Mouse (Mus musculus) stomach, postnatal 0 days (tissue): ENCODE measurements at regions not wholly inside any gene's neighbourhood (a gene's known extent, or its start where the extent isn't known, plus 50 kb on each side); places are given as distances from the start of the nearest gene placed in this dataset.

Experiments used
- ATAC-seq: fragments of 200-750 bp; cut with Nextera tagmentation; 2 replicates; pipeline ENCODE4 v1.8.0; 2017; ENCODE audit not compliant: low FRiP score, low TSS enrichment
- DNase-seq: peaks from one replicate; pipeline ENCODE4 v3.0.0-alpha.2; 2016; ENCODE audit warnings: low spot score
- H3K27ac ChIP-seq: fragments of 300-500 bp; sonication (generic); replicated peaks from 2 replicates; pipeline ENCODE4 v1.5.1; 2014; ENCODE audit warnings: mild to moderate bottlenecking, control low read depth
- H3K27me3 ChIP-seq: fragments of 300-500 bp; sonication (generic); 2 replicates; pipeline ENCODE4 v1.6.1; 2014; ENCODE audit warnings: low read length; ENCODE audit not compliant: control insufficient read depth, insufficient read depth
- H3K36me3 ChIP-seq: fragments of 300-500 bp; sonication (generic); 2 replicates; pipeline ENCODE4 v1.6.1; 2014; ENCODE audit warnings: low read length, mixed read lengths; ENCODE audit not compliant: control insufficient read depth, insufficient read depth
- H3K4me1 ChIP-seq: fragments of 300-500 bp; sonication (generic); replicated peaks from 2 replicates; pipeline ENCODE4 v1.6.1; 2014; ENCODE audit warnings: antibody characterized with exemption; ENCODE audit not compliant: control insufficient read depth, insufficient read depth
- H3K4me2 ChIP-seq: fragments of 300-500 bp; sonication (generic); replicated peaks from 2 replicates; pipeline ENCODE4 v1.6.1; 2014; ENCODE audit warnings: low read depth, mild to moderate bottlenecking, control low read depth, moderate library complexity
- H3K4me3 ChIP-seq: fragments of 300-500 bp; sonication (generic); 2 replicates; pipeline ENCODE4 v1.5.1; 2014; ENCODE audit warnings: low read depth, low read length, control low read depth
- H3K9ac ChIP-seq: fragments of 300-500 bp; sonication (generic); 2 replicates; pipeline ENCODE4 v1.6.1; 2014; ENCODE audit warnings: mild to moderate bottlenecking, low read length, control low read depth, mixed read lengths
- H3K9me3 ChIP-seq: fragments of 300-500 bp; sonication (generic); 2 replicates; pipeline ENCODE4 v1.6.1; 2016; ENCODE audit warnings: low read length; ENCODE audit not compliant: control insufficient read depth
- CTCF ChIP-seq: IDR thresholded peaks from 2 replicates; pipeline ENCODE4 v1.5.1; 2016; ENCODE audit warnings: antibody characterized with exemption, low read depth, mild to moderate bottlenecking, moderate library complexity
- EP300 ChIP-seq: optimal IDR thresholded peaks from 2 replicates; pipeline ENCODE3; 2016; ENCODE audit warnings: antibody characterized with exemption
- WGBS: fragments of 180-500 bp; shearing (Covaris S2); extraction: QIAGEN DNeasy Blood & Tissue Kit; methylation state at CpG from one replicate; pipeline ENCODE4 v1.1.7; 2014; 5-methylcytosine and 5-hydroxymethylcytosine counted together

- Histone ChIP-seq H3K4me2 (no peak overlapping the region), H3K9ac (no peak overlapping the region), H3K4me3 (no peak overlapping the region), H3K27ac (no peak overlapping the region), H3K27me3 (no peaks in the 10 kb centered on the region), H3K36me3 (no peaks in the 10 kb centered on the region), H3K4me1 (no peaks in the 10 kb centered on the region), H3K9me3 (no peaks in the 10 kb centered on the region)
- DNase-seq (no peak), ATAC-seq (no peak)
- WGBS = 91% methylated on average over 1 of the region's 1 CpGs
- TF ChIP-seq CTCF (no peak), EP300 (no peak)
Measured at GRCm38 (mm10) chr15:70489548-70489947, 3344.8 kb upstream of the Gm6569 start.

- Histone ChIP-seq H3K27ac (no peak overlapping the region), H3K4me1 (no peaks in the 10 kb centered on the region), H3K4me2 (no peak overlapping the region), H3K9ac (no peak overlapping the region), H3K4me3 (no peak overlapping the region), H3K36me3 (no peaks in the 10 kb centered on the region), H3K9me3 (no peaks in the 10 kb centered on the region), H3K27me3 (no peaks in the 10 kb centered on the region)
- 58% methylated on average over 2 of the region's 2 CpGs for WGBS
- DNase-seq (no peak), ATAC-seq (no peak)
- TF ChIP-seq EP300 (no peak), CTCF (no peak)
Measured at GRCm38 (mm10) chr15:70507046-70507818, 3327.1 kb upstream of the Gm6569 start.

- no peak overlapping the region for H3K4me3 ChIP-seq
- no peaks in the 10 kb centered on the region for H3K4me1 ChIP-seq
- 76% methylated on average over 4 of the region's 4 CpGs for WGBS
- no peak for DNase-seq
- H3K36me3 ChIP-seq = no peaks in the 10 kb centered on the region
- no peak for ATAC-seq
- H3K9ac ChIP-seq = no peak overlapping the region
- no peak overlapping the region for H3K27ac ChIP-seq
- no peaks in the 10 kb centered on the region for H3K9me3 ChIP-seq
- H3K4me2 ChIP-seq = no peak overlapping the region
- TF ChIP-seq EP300 (no peak), CTCF (no peak)
- H3K27me3 ChIP-seq = no peaks in the 10 kb centered on the region
Measured at GRCm38 (mm10) chr15:70520551-70520950, 3313.8 kb upstream of the Gm6569 start.

- H3K4me1 ChIP-seq = no peaks in the 10 kb centered on the region
- WGBS = 37% methylated on average over 18 of the region's 18 CpGs
- H3K9me3 ChIP-seq = no peaks in the 10 kb centered on the region
- no peak overlapping the region for H3K4me2 ChIP-seq
- no peak for ATAC-seq
- no peak overlapping the region for H3K9ac ChIP-seq
- H3K4me3 ChIP-seq = no peak overlapping the region
- no peak overlapping the region for H3K27ac ChIP-seq
- H3K36me3 ChIP-seq = no peaks in the 10 kb centered on the region
- DNase-seq = no peak
- TF ChIP-seq CTCF (no peak), EP300 (no peak)
- no peaks in the 10 kb centered on the region for H3K27me3 ChIP-seq
Measured at GRCm38 (mm10) chr15:70554773-70555582, 3279.4 kb upstream of the Gm6569 start.

GRCm38 (mm10) chr15:70555583-70555894 is 3278.8 kb upstream of the Gm6569 start:
- no peaks in the 10 kb centered on the region for H3K36me3 ChIP-seq
- no peaks in the 10 kb centered on the region for H3K27me3 ChIP-seq
- no peaks in the 10 kb centered on the region for H3K9me3 ChIP-seq
- 45% methylated on average over 1 of the region's 1 CpGs for WGBS
- H3K4me2 ChIP-seq = no peak overlapping the region
- no peak overlapping the region for H3K4me3 ChIP-seq
- H3K9ac ChIP-seq = no peak overlapping the region
- no peak for ATAC-seq
- H3K27ac ChIP-seq = no peak overlapping the region
- no peaks in the 10 kb centered on the region for H3K4me1 ChIP-seq
- no peak for DNase-seq
- TF ChIP-seq CTCF (no peak), EP300 (no peak)

GRCm38 (mm10) chr15:70594295-70594694 is 3240.1 kb upstream of the Gm6569 start:
- 38% methylated on average over 1 of the region's 1 CpGs for WGBS
- H3K9ac ChIP-seq = no peak overlapping the region
- H3K27me3 ChIP-seq = no peaks in the 10 kb centered on the region
- no peak overlapping the region for H3K4me2 ChIP-seq
- H3K36me3 ChIP-seq = no peaks in the 10 kb centered on the region
- no peak overlapping the region for H3K27ac ChIP-seq
- no peak overlapping the region for H3K4me3 ChIP-seq
- ATAC-seq = no peak
- no peaks in the 10 kb centered on the region for H3K9me3 ChIP-seq
- no peak for DNase-seq
- TF ChIP-seq CTCF (no peak), EP300 (no peak)
- no peaks in the 10 kb centered on the region for H3K4me1 ChIP-seq
